Mouse (Mus musculus): Measurements from ENCODE around the gene Srr. TPM values are rescaled to one million over a fixed set of nuclear protein-coding genes. Genes with fewer than 3 reads are reported as not detected.

Srr gene
- polyA plus RNA-seq, 1 experiment from 2014 or later: 9.7 TPM

GRCm38 (mm10) chr11:74865252-74865651 lies 60.5 kb downstream of the Srr start:
- no peak for DNase-seq (ENCODE audit: low spot score)

DNA sequence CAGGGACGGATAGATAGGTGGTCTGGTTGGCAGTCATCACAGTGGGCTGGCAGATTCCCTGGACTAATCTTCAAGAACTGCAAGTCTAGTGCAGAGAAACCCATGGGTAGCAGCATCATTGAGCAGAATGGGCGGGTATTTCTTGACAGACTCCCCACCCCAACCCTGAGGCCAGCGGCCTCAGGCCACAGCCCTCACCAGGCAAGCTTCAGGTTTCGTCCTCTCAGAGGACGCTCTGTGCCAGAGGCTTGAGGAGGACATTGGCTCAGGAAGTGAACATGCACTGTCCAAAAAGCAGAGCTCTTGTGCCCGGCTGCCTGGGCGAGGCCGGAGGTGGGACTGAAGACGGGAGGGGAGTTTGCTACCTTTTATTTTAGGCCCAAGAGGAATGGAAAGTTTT lies 61.3 kb downstream of the Srr start:
- DNase-seq (ENCODE audit: low spot score): no peak

- no peak for DNase-seq (ENCODE audit: low spot score)
Observed at GRCm38 (mm10) chr11:74863471-74863870, 62.3 kb downstream of the Srr start.

- no peak for DNase-seq (ENCODE audit: low spot score)
Observed at GRCm38 (mm10) chr11:74862129-74862528, 63.6 kb downstream of the Srr start.

DNA sequence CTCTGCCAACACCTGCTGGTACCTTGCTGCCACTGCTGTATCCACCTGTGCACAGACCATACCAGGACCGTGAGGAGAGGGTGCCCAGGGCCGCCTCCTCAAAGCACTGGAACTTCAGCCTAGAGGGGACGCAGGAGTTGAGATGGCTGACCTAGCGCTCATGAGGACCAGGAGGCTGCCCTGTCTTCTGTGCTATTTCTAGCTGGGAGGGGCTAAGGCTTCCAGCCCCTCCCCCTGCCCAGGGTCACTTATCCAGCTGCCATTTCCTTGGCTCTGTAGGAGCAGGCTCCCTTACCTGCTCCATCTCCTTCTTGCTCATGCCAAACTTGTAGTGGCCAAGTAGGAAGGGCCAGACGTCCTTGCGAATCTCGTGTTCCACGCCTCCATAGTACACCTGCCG lies 68.0 kb downstream of the Srr start:
- no peak for DNase-seq (ENCODE audit: low spot score)

Small RNA genes lying within 50 kb of the gene (microRNA-seq; reads per million reads assigned to microRNA genes)
- not detected for gene Mir6926 (ENCODE audit: borderline number of aligned reads)

Other genes starting within 250 kb of the Srr start
- 91.7 and 110 TPM in 2 replicates for gene Pafah1b1, start 201.3 kb downstream of the Srr start, polyA plus RNA-seq (2015; fragmentation: Nextera tagmentation; extraction: Ambion mirVana)
- 30.3 and 34.3 TPM in 2 replicates for gene Mettl16, start 155.1 kb downstream of the Srr start, polyA plus RNA-seq (2015; fragmentation: Nextera tagmentation; extraction: Ambion mirVana)
- 4.9 and 5.8 TPM in 2 replicates for gene Mnt, start 95.0 kb downstream of the Srr start, polyA plus RNA-seq (2015; fragmentation: Nextera tagmentation; extraction: Ambion mirVana)
- gene Sgsm2, start 28.9 kb downstream of the Srr start, polyA plus RNA-seq (2015; fragmentation: Nextera tagmentation; extraction: Ambion mirVana): 2.2 and 3.1 TPM in 2 replicates
- gene Tsr1, start 27.9 kb downstream of the Srr start, polyA plus RNA-seq (2015; fragmentation: Nextera tagmentation; extraction: Ambion mirVana): 39.5 and 41.4 TPM in 2 replicates
- gene Smg6, start 125 bp downstream of the Srr start, polyA plus RNA-seq (2015; fragmentation: Nextera tagmentation; extraction: Ambion mirVana): 14.4 and 15.8 TPM in 2 replicates
- 8.3 and 11.0 TPM in 2 replicates for gene Hic1, start 243.6 kb upstream of the Srr start, polyA plus RNA-seq (2015; fragmentation: Nextera tagmentation; extraction: Ambion mirVana)